Mouse (Mus musculus): Measurements from ENCODE around the gene Helz.

Helz gene

GRCm38 (mm10) chr11:107675246-107675645 lies 127.5 kb downstream of the Helz start:
- DNase-seq (ENCODE audit: low spot score), result no peak

- no peak for DNase-seq (ENCODE audit: low spot score)
These were observed 128.6 kb downstream of the Helz start for GRCm38 (mm10) chr11:107676207-107676940.

GRCm38 (mm10) chr11:107682694-107683355 lies 135.1 kb downstream of the Helz start:
- DNase-seq (ENCODE audit: low spot score), result no peak

- no peak for DNase-seq (ENCODE audit: low spot score)
These were observed 136.1 kb downstream of the Helz start for GRCm38 (mm10) chr11:107683544-107684465.

- DNase-seq (ENCODE audit: low spot score), result no peak
These were observed 138.6 kb downstream of the Helz start for GRCm38 (mm10) chr11:107686290-107686689.

- no peak for DNase-seq (ENCODE audit: low spot score)
These were observed 140.8 kb downstream of the Helz start for GRCm38 (mm10) chr11:107688480-107688879.

GRCm38 (mm10) chr11:107691569-107691968 lies 143.8 kb downstream of the Helz start:
- DNase-seq (ENCODE audit: low spot score), result no peak

- DNase-seq (ENCODE audit: low spot score), result no peak
These were observed 145.6 kb downstream of the Helz start for GRCm38 (mm10) chr11:107693338-107693737.

GRCm38 (mm10) chr11:107699967-107700366 lies 152.2 kb downstream of the Helz start:
- DNase-seq (ENCODE audit: low spot score), result no peak

GRCm38 (mm10) chr11:107703272-107704134 lies 155.8 kb downstream of the Helz start:
- DNase-seq (ENCODE audit: low spot score), result no peak

- DNase-seq (ENCODE audit: low spot score), result no peak
These were observed 157.3 kb downstream of the Helz start for GRCm38 (mm10) chr11:107705060-107705459.

GRCm38 (mm10) chr11:107705476-107706074 lies 157.8 kb downstream of the Helz start:
- DNase-seq (ENCODE audit: low spot score), result no peak

- DNase-seq (ENCODE audit: low spot score), result no peak
These were observed 160.3 kb downstream of the Helz start for GRCm38 (mm10) chr11:107707897-107708610.

- no peak for DNase-seq (ENCODE audit: low spot score)
These were observed 162.6 kb downstream of the Helz start for GRCm38 (mm10) chr11:107710379-107710778.

- no peak for DNase-seq (ENCODE audit: low spot score)
These were observed 166.6 kb downstream of the Helz start for GRCm38 (mm10) chr11:107714368-107714767.

- DNase-seq (ENCODE audit: low spot score), result no peak
These were observed 168.7 kb downstream of the Helz start, which contains the start of gene Cacng1 for GRCm38 (mm10) chr11:107716332-107716938. Cacng1 (minus strand) TSS chr11:107716522.

- DNase-seq (ENCODE audit: low spot score), result no peak
These were observed 172.7 kb downstream of the Helz start for GRCm38 (mm10) chr11:107720264-107721021.

- DNase-seq (ENCODE audit: low spot score), result no peak
These were observed 173.3 kb downstream of the Helz start for GRCm38 (mm10) chr11:107721057-107721456.

- DNase-seq (ENCODE audit: low spot score), result no peak
These were observed 176.9 kb downstream of the Helz start for GRCm38 (mm10) chr11:107724603-107725002.
